Mouse (Mus musculus) heart, adult 2 months (tissue): ENCODE measurements at regions not wholly inside any gene's neighbourhood (a gene's known extent, or its start where the extent isn't known, plus 50 kb on each side); places are given as distances from the start of the nearest gene placed in this dataset.

Experiments used
- DNase-seq, 2 experiments: peaks; one replicate each; pipeline ENCODE4 v3.0.0; 2021
- H3K27ac ChIP-seq: fragments of 200-600 bp; 2 replicates; pipeline ENCODE4 v1.8.1; 2022
- H3K27me3 ChIP-seq: fragments of 200-500 bp; 2 replicates; pipeline ENCODE4 v1.6.1; 2012; ENCODE audit warnings: mild to moderate bottlenecking, low read length, inconsistent platforms, mixed read lengths; ENCODE audit not compliant: control insufficient read depth, insufficient read depth
- H3K36me3 ChIP-seq: fragments of 200-500 bp; 2 replicates; pipeline ENCODE4 v1.6.1; 2012; ENCODE audit warnings: low read length, inconsistent platforms; ENCODE audit not compliant: control insufficient read depth, insufficient read depth
- H3K4me1 ChIP-seq: fragments of 200-500 bp; 2 replicates; pipeline ENCODE4 v1.6.1; 2011; ENCODE audit warnings: low read length; ENCODE audit not compliant: control insufficient read depth, insufficient read depth
- H3K4me3 ChIP-seq: fragments of 200-600 bp; 2 replicates; pipeline ENCODE4 v1.8.1; 2022
- H3K79me2 ChIP-seq: fragments of 200-500 bp; replicated peaks from 2 replicates; pipeline ENCODE4 v1.6.1; 2012; ENCODE audit warnings: mild to moderate bottlenecking, inconsistent platforms, low read length, moderate library complexity, mixed read lengths; ENCODE audit not compliant: control insufficient read depth, insufficient read depth
- H3K9ac ChIP-seq: fragments of 200-500 bp; 2 replicates; pipeline ENCODE4 v1.6.1; 2012; ENCODE audit warnings: low read depth, mild to moderate bottlenecking, control low read depth, inconsistent platforms, low read length, mixed read lengths
- CTCF ChIP-seq: fragments of 200-600 bp; IDR thresholded peaks from 2 replicates; pipeline ENCODE4 v1.8.1; 2022; ENCODE audit warnings: antibody characterized with exemption, mild to moderate bottlenecking, moderate library complexity
- EP300 ChIP-seq: fragments of 200-500 bp; IDR thresholded peaks from 2 replicates; pipeline ENCODE4 v1.6.1; 2011; ENCODE audit warnings: low read depth, low read length, control low read depth; ENCODE audit not compliant: insufficient read depth
- POLR2A ChIP-seq: fragments of 200-500 bp; IDR thresholded peaks from 2 replicates; pipeline ENCODE4 v1.6.1; 2011; ENCODE audit warnings: mild to moderate bottlenecking, low read depth, low read length, control low read depth; ENCODE audit not compliant: insufficient read depth
- WGBS: fragments of 180-500 bp; shearing (Covaris S2); methylation state at CpG from one replicate; pipeline ENCODE4 v1.1.7; 2018; 5-methylcytosine and 5-hydroxymethylcytosine counted together
- intact Hi-C: fragments of 180-260 bp; cut with DNase I; formaldehyde crosslinking; loops from one replicate; pipeline ENCODE4 v1.15.1; 2025

DNA sequence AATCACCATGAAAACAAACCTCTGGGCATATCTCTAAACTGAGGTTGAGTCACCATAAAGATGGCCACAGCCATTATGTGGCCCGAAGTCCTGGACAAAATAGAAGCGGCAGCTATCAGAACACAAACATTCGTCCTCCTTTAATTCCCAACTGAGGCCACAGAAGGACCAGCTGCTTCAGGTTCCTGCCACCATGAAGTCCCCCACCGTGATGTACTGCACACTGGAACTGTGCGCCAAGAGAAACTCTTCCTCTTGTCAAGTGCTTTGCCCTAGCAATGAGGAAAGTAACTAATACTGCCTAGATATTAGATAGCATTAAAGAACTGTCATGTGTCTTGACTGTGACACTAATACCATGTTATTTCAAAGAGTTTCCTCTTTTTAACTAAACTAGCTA is 54.4 kb upstream of the Pgm2 start:
- H3K9ac ChIP-seq, result no peak overlapping the region
- 91% methylated on average over 5 of the region's 5 CpGs for WGBS
- DNase-seq, result no peak
- peaks cover 2% of the 10 kb centered on the region; the same call in 1 of the 2 replicates for H3K27me3 ChIP-seq
- peak overlapping the region; percentile 35; the same call in 1 of the 2 replicates for H3K4me3 ChIP-seq
- H3K4me1 ChIP-seq, result no peaks in the 10 kb centered on the region
- peak overlapping the region; percentile 64 for H3K27ac ChIP-seq
- intact Hi-C loops, result no loop called here
- H3K36me3 ChIP-seq, result no peaks in the 10 kb centered on the region
- no peaks in the 10 kb centered on the region for H3K79me2 ChIP-seq
- TF ChIP-seq POLR2A (no peak), CTCF (no peak), EP300 (no peak)

DNA sequence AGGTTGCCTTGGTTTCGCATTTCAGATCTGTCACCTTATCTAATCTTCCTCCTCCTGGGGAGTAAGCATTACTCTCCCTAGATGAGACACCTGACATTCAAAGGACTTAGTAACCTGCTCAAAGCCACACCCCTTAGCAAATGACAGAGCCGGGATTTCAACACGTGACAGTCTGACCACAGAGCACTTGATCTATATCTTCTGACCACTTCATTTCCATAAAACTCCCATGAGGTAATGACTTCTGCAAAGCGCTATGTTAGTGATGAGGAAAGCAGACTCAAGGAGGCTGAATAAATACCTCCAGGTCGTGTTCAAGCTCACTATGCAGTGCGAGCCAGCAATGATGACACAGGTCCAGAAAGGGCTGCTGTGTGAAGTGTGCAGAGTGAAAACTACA is 52.1 kb upstream of the Pgm2 start:
- 70% methylated on average over 6 of the region's 6 CpGs for WGBS
- no peaks in the 10 kb centered on the region for H3K79me2 ChIP-seq

More for the DNA sequence above, 52.1 kb upstream of the Pgm2 start:
- no peak for TF ChIP-seq EP300
- no peak for TF ChIP-seq POLR2A
- no peak overlapping the region for H3K9ac ChIP-seq
- H3K36me3 ChIP-seq, result no peaks in the 10 kb centered on the region
- H3K4me3 ChIP-seq, result no peak overlapping the region
- H3K4me1 ChIP-seq, result peaks cover 2% of the 10 kb centered on the region
- DNase-seq, result no peak
- H3K27me3 ChIP-seq, result peaks cover 2% of the 10 kb centered on the region; the same call in 1 of the 2 replicates
- H3K27ac ChIP-seq, result no peak overlapping the region
- intact Hi-C loops, result no loop called here
